Mouse (Mus musculus): ENCODE measurements at regions not wholly inside any gene's neighbourhood (a gene's known extent, or its start where the extent isn't known, plus 50 kb on each side); places are given as distances from the start of the nearest gene placed in this dataset.

DNA sequence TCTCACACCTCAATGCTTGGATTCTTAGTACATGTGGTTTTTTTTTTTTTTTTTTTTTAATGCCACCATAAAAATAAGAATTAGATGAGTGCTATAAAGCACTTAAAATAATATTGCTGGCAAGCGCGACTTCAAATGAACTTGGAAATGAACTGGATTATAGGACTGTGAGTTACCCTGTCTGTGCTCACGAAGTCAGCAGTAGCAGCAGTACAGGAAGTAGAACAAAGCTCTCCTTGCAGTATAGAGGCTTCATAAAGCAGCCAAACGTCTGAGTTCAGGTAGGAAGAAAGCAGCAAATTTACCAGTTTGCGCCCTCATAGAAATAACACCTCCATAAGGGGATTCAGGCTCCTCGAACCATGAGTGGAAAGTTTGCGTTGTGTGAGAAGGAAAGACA, 115.6 kb upstream of the Fat1 start:
- TF ChIP-seq POLR2A (IDR thresholded peaks at IDR 0.05; ENCODE audit: low read depth, low read length), result no peak
- TF ChIP-seq CTCF (IDR thresholded peaks at IDR 0.05; ENCODE audit: borderline replicate concordance, insufficient read depth, low read length), result no peak
